Mouse (Mus musculus) cerebellum, adult 18-20 months (tissue): ENCODE results near the gene Slco3a1.

Experiments used
- DNase-seq, 2 experiments: peaks; one replicate each; pipeline ENCODE4 v3.0.0; 2021

The Slco3a1 gene

DNA sequence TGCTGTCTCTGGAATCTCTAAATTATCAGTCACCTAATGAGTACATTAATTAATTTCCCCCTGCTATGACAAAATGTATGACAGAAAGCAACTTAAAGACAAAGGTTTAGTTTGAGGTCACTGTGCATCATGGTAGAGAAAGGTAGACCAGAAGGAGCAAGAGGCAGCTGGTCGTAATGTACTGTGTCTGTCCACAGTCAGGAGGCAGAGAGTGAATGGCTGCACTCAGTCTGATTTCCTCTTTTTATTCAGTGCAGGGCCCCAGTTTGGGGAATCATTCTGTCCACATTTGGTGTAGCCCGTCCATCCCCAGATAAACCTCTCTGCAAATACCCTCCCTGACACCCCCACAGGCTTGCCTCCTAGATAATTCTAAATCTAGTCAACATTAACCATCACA, 68.9 kb downstream of the Slco3a1 start:
- DNase-seq, result no peak

DNA sequence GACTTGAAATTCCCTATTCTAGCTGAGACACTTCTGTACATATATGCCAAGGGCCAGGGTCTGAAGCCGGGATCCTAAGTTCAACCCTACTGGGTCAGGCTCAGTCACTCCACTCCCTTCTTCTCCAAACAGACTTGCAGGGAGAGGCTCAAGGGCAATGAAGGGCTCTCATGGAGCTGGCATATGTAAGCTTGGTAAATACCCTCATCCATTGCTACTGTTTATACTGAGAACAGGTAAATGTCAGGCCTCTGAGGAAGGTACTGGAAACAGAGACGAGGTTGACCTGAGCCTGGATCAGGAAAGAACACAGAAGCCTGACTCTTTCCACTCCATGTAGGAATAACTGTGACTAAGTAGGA, 70.6 kb downstream of the Slco3a1 start:
- no peak for DNase-seq

DNA sequence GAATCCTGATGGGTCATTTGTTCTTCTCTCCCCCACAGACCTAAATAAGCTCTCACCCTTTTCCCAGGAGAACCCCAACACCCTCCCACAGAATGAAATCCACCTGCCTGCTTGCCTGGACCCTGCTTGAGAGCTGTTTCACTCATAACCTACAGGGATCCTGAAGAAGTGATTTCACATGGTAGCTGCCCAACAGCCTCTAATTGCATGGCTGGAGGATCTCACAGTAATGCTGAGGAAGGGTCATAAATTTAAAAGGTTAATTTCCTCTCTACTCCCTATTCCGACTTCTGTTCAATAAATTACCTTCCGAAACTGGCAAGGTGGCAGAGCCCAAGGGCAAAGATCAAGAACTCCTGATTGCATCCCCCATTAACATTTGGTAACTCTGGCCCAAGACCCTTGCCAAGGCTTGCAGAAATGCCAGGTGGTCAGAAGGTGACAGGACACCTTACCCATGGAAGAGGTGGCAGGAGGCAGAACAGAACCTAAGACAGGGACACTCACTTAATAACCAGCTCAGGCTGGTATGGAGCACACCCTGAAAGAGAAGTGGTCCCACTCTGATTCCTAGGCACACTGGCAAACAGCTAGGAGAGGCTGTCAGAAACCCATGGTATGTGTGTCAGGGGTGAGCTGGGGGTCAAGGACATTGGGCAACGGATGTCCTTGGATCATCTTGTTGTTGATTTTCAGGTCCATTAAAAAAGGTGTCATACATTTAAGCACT, 71.1 kb downstream of the Slco3a1 start:
- no peak for DNase-seq

DNA sequence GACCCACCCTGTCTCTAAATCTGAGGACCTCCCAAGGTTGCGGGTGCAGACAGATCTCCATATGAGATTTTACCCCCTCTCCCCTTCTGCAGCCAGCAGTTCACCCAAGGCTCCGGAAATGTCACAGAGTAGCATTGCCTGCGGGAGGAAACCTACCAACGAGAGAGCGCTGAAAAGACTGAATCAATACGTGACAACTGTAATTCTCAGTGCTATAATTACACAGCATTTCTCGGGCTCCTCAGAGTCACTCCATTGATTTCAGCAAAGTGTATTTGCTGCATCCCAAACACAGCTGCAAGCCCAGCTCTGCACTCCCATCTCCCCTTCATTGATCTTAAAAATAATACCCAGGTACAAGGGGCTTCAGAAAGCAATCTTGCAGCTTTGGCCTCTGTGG, 82.8 kb downstream of the Slco3a1 start:
- DNase-seq, result no peak

DNA sequence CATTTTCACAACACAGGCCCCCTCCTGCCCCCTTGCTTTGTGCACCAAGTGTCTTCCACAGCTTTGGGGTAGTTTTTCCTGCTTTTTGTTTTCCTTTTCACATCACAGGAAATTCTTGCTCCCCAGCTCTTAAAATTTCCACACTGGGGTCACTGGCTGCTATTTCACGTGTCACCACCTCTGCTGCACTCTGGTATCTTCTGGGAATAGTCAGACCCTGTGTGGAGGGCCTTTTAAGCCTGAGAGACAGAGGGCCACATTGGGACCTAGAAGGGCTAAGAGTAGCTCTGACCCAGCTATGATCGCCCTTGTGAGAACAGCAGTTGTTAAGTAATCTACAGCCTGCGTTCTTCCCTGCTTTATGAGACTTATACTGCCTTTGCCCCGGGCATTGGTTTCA, 87.7 kb downstream of the Slco3a1 start:
- no peak for DNase-seq

DNA sequence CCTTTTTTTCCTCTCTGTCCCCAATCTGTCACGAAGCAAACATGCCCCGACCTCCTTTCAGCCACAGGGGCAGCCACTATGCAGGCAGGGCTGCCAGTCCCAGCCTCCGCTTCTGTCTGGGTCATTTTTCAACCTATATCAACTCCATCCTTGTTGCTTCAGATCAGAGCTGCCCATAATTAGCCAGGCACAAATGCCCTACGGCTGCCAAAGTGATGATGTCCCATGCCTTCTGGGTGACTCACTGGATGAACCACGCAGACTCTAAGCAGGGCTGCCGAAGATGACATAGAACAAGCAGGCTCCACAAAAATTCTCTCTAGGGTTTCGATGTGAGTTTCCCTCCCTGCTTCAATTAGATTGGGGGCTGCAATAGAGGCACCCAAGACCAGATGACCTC, 89.9 kb downstream of the Slco3a1 start:
- peak; percentile 54 to 70 for DNase-seq

DNA sequence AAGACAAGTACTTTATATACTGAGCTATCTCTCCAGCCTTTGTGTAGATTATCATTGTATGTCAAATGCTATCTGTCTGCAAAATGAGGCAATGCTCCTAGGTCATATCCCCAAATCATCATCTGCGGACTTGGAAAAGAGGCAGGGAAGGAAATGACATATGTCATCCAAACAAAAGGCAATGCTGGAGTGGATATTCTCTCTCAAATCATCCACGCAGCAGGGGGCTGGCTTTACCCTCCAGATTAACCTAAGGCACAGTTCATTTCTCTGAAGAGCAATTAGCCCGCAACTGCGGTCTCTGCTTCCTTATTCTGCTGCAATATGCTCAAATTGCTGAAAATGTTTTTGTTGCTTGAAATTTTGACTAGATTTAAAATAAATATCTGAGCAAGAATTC, 92.1 kb downstream of the Slco3a1 start:
- peak; percentile 47 to 48 for DNase-seq

DNA sequence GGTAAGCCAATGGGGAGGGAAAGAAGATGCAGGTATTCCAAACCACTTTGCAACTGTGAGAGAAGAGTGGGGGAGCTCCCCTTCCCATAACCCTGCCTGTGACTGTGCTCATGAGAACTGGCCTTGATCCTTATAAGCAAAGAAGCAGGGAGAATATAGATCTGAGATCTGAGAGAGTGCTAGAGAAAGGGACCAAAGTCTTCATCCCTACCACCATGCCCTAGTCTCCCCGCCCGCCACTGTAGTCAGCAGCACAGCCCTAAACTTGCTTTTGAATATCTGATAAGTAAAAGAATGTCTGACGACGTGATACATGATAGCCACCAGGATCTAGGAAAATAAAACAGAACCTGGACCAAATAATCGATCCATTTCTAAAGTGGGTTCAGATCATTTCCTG, 92.8 kb downstream of the Slco3a1 start:
- DNase-seq, result no peak

DNA sequence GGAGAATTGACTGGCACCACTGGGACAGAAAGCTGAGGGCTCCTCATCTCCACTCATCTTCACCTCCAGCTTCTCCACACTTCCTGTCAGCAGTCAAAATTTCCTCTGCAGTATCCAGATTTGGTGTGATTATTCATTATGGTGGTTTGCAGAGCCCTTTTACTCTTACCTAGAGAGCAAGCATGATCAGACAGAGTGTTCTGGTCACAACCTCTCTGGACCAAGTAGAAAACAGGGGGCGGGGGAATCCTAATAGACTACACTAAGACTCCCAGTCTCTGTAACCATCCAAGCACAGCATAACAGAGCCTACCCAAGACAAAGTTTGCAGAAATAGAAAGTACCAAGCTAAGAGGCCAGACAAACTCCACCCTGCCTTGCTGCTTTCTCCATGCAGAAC, 93.4 kb downstream of the Slco3a1 start:
- DNase-seq, result no peak

DNA sequence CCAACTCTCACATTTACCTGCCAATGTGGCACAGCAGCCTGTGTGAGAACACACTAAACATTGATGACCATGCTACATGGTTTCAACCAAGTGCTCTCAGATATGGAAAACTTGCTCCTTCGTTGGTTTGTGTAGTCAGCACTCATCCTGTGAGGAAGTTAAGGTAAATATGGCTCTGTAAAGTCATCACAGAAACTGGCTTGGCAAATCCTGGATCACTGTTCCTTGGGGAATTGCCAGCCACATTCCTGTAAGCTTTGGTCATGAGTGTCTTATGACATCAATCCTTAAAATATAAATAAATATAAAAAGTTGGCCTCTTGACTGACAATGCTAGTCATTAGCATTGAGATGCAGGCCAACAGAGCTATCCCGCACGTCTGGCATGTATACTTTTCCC, 94.8 kb downstream of the Slco3a1 start:
- no peak for DNase-seq

DNA sequence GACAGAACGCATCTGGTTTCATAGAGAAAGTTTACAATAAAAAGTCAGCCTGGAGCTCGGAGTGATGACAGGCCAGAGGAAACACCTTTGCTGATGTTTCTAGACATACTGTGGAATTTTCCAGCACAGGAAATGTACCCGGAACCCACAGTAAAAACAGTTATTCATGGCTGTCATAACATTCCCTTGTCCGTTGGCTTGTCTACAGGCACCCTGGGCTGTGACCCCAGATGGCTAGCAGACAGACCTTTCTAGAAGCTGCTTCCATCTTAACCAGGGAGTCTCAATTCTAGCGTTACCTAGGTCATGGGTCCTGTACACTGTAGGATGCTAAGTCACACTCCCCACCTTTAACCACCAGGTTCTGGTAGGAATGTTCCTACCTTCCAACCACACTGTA, 95.3 kb downstream of the Slco3a1 start:
- peak in 1 of 2 experiments; percentile 27 for DNase-seq

DNA sequence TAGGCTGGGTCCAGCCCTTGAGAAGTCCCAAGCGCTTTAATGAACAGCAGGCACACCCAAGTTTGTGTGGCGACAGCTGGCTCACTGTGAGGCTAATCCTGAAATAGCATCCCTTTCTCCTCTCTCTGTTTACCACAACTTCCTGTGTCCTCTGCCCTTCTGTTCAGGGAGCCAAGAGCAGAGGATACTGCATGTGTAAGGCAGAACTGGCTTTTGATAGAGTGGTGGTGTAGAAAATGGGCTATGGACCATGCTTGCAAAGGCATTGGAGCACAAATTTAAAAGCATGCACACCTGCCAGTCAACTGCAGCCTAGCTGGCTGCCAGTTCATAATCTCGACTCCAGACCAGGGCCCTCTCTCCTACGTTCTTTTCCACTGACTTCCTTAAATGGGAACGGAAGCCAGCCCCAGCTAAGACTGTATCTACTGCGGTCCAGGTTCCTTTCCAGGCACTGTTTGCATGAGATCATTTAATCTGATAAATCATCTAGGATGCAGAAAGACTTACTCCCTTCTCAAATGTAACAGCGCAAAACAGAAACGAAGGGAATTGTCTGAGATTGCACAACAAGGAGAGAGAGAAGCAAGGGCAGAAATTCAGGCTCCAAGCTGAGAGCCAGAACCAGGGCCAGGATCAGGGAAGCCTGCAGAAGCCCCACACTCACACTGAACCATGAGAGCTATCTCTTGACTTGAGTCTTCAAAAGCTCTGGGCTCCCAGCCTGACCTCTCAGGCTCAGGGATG, 95.9 kb downstream of the Slco3a1 start:
- peak; percentile 24 to 36 for DNase-seq

DNA sequence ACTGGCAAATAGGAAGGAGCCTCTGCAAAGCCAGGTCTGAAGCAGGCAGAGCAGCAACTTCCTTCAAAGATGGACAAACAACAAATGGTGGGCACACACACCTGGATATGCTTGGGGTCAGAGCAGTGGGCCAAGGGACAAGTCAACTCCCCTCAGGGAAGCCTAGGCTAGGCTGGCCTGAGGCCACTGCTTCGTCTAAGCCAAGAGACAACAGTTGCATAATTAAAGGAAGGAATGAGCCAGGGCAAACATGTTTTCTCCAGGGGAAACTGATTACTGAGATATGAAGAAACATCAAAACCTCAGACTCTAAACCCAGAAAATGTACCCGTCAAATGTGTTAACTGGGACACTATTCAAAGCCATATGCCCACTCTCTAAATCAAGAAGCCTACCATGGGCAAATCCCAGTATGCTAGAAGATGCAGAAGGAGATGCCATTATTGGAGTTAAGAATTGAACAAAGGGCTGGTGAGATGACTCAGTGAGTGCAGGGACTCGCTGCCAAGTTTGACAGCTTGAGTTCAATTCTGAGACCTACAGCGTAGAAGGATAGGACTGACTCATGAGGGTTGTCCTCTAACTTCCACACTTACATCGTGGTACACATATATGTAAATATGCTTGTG, 97.1 kb downstream of the Slco3a1 start:
- peak; percentile 74 to 78 for DNase-seq

DNA sequence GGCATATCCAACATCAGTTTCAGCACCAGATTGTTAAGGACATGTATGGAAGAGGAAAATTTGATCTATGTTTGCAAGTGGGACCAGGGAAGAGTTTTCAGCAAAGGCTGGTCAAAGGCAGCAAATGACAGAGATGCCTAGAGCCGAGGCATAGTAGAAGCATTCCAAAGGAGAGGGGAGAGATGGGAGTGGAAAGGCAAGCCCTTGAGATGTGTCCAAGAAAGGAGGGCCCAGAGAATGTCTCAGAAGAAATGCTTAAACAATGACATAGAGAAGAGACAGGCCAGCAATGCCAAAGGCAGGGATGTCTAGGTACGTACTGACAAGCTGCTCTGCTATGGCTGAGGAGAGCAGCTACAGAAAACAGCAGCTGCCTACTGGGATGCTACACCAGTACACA, 97.8 kb downstream of the Slco3a1 start:
- DNase-seq, result no peak

DNA sequence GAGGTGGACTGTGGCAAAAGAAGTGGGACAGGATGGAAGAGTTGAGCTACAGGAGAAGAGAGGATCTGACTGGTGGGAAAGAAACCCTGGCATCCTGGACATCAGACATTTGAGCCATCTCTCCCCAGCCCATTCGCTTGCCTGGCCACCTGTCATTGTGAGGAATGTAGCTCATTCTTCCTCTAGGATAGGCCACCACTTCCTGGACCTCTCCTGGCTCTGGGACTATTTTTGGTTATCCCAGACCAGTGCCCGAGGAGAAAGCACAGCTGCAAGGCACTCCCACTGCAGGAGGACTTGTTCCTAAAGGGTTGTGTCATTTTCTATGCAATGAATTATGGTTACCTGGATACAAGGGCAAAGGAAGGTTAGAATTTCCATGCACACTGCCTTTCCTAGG, 103.5 kb downstream of the Slco3a1 start:
- no peak for DNase-seq

DNA sequence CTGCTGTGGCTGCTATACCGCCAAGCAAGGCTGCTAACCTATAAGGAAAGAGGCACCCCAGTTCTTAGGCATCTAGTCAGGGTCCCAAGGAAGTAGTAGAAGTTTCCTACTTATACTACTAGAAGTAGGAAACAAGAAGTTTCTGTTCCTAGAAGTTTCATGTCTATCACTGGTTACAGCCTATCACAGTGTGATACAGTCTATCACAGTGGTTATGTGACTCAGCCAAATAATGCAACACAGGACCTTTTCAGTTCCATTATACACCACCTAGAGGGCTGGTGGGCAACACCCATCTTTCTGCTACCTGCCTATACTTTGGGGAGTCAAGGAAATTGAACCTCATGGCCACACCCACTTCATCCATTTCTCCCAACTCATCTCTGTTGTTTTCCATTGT, 104.8 kb downstream of the Slco3a1 start:
- no peak for DNase-seq

DNA sequence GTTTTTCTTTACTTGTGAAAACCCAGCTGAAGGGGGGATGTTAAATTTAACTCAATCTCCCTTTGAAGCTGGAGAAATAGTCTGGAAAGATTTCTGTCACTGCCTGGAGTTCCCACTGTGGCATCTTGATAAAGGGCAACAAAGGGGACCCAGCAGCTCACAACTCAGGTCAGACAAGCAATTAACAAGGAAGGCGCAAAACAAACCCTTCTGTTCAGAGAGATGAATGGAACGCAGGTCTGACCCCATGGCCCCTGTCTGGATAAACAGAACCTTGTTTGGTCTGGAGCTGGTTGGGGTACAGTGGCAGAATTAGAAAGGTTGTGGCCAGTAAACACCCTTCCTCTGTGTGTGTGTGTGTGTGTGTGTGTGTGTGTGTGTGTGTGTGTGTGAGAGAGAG, 106.8 kb downstream of the Slco3a1 start:
- DNase-seq, result no peak

DNA sequence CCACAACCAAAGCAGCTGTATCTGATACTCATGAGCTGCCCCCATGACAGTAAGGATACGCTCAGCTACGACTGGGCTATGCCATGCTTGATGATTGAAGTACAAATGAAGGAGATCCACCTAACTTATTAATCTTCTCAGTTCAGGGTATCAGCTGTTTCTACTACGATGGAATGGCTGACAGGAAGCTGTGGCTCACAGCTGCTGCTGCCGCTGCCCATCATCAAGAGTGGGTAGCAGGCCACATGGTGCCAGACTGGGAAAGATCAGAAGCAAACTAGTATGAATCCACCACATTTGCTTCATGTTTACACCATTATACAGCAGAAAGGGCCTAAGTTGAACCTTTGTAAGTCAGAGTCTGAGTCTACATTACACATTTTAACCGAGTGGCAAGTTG, 109.4 kb downstream of the Slco3a1 start:
- DNase-seq, result no peak

DNA sequence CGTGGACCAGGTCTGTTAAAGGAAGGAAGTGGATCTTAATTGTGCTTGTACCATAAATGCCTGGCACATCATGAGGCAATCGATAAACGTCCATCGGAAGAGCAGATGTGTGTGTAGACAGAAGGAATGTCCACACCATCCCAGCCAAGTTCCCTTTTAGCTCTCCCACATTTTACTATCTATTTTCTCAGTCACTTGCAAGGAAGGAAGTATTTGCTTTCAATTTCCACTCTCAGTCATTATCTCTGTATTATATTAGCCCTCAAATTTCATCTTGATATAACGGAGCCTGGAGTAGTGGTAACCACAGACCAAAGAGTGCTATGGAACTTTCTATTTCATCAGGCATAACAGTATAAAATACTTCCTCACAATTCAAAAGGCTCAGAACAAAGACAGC, 112.2 kb downstream of the Slco3a1 start:
- DNase-seq, result no peak

DNA sequence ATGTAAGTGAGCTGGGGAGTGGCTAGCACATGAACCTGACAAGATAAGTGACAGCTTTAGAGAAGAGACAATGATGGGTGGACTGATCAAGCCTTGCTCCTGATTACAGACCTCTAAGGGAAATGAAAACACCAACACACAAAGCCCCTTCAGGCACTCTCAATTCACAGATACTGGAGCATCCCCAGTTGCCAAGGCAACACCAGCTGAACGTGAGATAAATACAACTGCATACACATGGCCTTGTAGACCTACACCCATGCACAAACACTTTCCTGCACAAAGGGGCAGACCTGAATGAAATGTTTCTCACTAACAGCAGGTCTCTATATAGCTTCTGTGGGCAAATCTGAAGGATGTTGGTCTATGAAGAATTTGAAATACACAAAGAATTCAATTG, 117.0 kb downstream of the Slco3a1 start:
- DNase-seq, result no peak

DNA sequence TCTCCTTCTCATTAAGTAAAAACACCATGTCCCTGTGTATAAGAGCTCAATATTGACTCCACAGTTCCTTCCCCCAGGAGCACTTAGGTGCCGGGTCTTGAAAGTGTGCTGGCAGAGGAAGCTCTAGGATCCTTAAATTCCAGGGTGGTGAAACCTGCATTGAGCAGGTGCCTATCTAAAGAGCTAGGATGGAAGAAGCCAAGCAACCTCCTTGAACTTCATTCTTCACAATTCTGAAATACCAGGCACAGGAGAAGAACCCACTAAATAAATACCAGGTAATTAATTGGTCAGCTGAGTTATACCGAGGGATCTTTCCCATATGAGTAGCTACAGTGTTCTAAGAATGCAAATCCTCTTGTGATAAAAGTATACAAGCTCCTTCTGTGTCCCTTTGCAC, 117.9 kb downstream of the Slco3a1 start:
- DNase-seq, result no peak

DNA sequence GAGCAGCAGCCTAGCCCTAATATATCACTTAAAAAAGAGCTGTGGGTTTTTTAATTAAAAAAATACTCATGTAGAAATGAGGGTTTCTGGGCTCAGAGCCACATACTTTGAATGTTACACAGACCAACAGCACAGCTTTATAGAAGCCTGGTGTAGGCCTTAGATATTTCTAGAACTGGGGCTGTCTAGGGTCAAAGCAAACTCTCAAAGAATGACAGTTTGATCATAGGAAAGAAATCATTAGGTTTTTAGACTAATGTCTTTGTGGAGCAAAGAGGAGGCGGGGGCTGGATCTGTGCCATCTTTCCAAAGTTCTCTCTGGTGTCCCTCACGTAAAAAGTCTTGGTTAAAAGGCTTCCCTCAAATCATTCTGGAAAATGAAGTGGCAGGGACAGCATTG, 121.6 kb downstream of the Slco3a1 start:
- no peak for DNase-seq

DNA sequence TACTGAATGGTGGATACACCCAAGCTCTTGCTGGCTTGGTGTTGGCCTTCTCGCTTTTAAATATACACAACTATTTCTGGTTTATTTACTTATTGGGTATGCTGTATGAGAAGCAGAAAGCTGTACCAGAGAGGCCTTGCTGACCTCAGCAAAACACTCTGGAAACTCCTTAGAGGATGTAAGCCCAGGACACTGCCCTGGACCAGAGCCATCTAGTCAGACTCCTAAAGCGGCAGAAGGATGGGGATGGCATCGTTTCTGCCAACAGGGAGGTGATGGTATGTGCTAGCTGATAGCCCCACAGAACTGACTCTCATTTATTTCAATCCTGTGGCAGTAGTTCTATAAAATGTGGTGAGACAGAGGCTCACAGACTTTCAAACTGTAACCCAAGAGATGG, 125.3 kb downstream of the Slco3a1 start:
- peak; percentile 31 to 41 for DNase-seq

DNA sequence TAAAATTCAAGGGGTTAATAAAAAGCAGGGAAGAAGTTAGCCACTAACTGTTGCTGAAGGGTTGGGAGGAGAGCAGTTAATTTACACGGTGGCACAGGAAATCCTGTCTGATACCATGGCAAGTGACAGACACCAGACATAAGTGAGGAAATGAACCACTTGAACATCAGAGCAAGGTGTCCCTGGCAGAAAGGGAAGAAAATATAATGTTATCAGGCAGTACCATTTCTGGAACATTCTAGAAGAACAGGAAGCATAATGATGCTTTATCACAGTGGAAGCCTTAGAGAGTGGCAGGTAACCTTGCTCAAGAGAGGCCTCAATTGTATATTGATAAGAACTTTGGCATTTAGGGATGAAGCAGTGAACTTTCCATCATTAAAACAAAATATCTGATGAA, 127.4 kb downstream of the Slco3a1 start:
- no peak for DNase-seq
